Mouse (Mus musculus): ENCODE measurements around the gene Zfp346.

Zfp346 gene

DNA sequence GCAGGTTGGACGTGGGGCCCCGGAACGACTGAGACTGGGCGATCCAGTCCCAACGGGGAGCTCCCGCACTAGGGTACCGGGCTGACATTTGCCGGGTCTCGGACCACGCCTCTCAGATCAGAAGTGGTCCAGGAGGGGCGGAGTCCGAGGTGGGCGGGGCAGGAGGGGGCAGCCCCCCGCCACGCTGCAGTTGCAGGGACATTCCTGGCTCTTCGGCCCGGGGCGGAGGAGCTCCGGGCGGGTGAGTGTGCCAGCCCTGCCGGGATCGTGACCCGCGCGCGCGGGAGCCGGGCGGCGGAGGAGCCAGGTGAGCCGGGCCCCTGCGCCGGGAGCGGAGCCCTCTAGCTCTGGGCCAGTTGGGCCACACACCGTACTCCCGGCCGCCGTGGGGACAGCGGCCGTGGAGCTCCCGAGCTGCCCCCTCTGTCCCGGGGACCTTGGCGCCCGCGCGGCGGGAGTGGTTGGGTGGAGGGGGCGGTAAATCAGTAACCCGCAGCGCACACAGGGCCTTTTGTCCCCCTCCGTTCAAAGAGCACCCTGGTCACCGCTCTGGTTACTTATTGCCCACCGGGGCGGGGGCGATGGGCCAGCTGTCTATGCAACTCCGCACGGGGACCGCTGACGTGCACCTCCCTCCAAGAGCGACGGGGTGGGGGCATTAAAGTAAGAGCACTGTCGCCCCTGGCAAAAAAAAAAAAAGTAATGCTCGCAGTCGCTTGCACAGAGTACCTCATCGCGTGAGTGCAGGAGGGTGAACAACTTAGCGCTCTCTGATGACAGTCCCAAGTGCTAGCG is 47.7 kb downstream of the Zfp346 start, which contains the start of gene Fgfr4:
Gene Fgfr4 (plus strand): TSS at position 20 of the 795 bp plus-strand sequence.
- no peak for DNase-seq (ENCODE audit: low read depth, low spot score)

DNA sequence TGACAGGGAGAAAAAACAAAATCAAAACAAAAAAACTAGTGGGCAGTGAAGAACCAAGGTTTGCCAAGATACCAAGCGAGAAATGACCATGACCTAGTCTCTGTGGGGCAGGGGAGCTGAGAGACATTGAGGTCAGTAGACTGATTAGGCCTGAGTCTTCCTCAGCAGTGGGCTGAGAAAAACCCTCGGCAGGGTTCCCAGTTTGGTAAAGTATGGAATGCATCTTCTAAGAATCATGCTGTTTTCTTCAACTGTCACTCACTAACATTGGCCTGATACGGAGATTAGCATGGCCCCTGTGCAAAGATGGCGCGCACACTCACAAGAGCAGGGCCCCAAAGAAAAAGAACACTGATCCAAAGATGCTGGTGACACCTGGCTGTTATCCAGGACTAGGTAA is 48.8 kb downstream of the Zfp346 start:
- DNase-seq (ENCODE audit: low read depth, low spot score) = no peak

DNA sequence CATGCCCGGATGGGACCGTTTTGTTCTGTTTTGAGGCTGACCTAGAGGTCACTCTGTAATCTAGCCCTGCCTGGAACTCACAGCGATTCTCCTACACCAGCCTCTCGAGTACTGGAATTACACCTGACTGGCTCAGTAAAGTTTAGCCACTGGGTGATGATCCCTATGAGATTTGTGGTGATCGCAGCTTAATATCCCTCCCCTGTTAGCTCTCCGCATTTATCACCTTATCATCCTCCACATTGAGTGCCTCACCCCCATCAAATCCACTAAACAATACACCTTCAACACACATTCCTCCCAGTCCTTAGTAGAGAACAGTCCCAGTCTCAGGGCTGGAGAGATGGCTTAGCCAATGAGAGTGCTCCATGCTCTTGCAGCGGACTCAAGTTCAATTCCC is 57.3 kb downstream of the Zfp346 start:
- no peak for DNase-seq (ENCODE audit: low read depth, low spot score)

DNA sequence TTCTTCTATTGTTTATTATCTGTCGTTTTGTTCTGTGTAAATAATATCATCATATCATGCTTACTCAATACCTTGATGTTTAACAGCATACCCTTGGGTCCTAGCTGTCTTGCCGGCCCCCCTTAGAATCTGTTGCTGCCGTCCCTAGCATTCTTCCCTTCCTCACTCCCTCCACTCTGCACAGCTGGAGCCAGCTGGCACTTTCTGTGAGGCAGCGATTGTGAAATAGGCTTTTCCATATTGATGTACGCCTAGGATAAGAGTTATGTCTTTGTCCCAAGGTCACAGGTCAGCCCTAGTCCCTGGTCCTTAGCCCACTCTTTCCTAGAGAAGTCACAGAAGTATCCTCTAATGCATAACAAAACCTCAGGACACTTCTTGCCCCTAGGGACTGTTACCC is 58.4 kb downstream of the Zfp346 start:
- DNase-seq (ENCODE audit: low read depth, low spot score) = no peak

DNA sequence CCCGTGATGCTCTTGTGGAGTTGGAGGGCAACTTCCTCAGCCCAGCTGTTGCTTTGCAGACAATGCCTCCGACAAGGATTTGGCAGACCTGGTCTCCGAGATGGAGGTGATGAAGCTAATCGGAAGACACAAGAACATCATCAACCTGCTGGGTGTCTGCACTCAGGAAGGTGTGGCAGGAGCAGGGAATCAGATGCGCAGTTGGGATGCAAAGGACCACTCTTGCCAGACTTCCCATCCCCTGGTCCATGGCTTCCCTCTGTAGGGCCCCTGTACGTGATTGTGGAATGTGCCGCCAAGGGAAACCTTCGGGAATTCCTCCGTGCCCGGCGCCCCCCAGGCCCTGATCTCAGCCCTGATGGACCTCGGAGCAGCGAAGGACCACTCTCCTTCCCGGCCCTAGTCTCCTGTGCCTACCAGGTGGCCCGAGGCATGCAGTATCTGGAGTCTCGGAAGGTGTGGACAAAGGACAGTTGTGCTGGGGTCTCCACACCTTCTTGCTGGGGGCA is 60.8 kb downstream of the Zfp346 start:
- no peak for DNase-seq (ENCODE audit: low read depth, low spot score)

DNA sequence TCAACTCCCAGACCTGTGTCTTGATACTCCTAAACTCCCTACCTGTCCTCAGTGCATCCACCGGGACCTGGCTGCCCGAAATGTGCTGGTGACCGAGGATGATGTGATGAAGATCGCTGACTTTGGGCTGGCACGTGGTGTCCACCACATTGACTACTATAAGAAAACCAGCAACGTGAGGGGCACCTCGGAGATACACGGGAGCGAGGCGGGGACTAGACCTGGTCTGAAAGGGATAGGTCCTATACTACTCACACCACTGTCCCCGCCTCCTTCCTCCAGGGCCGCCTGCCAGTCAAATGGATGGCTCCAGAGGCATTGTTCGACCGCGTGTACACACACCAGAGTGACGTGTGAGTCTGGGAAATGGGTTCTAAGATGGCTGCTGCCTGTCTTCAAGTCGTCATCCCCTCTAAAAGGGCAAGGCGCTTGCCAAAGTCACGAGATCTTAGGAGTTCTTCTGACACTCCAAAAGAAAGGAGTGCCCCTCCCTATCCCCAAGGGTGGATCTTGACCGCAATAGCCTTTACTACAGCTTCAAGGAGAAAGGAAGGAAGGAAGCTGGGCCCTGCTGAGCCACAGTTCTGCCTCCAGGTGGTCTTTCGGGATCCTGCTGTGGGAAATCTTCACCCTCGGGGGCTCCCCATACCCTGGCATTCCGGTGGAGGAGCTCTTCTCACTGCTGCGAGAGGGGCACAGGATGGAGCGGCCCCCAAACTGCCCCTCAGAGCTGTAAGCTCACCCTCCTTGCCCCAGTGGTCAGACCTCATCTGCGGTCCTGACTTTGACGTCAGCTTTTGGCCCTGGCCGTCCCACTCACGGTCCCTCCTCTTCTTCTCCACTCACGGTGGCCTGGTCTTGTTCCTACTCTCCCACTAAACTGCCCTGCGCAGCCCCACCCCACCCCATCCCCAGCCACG is 62.0 kb downstream of the Zfp346 start:
- DNase-seq (ENCODE audit: low read depth, low spot score) = no peak

DNA sequence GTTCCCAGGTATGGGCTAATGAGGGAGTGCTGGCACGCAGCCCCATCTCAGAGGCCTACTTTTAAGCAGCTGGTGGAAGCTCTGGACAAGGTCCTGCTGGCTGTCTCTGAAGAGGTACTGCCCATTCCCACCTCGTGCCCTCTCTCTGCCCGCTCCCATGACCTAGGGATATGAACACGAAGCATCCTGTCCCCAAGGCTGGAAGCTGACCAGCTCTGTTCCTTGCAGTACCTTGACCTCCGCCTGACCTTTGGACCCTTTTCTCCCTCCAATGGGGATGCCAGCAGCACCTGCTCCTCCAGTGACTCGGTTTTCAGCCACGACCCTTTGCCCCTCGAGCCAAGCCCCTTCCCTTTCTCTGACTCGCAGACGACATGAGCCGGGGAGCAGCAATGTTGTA is 62.7 kb downstream of the Zfp346 start:
- DNase-seq (ENCODE audit: low read depth, low spot score) = no peak

DNA sequence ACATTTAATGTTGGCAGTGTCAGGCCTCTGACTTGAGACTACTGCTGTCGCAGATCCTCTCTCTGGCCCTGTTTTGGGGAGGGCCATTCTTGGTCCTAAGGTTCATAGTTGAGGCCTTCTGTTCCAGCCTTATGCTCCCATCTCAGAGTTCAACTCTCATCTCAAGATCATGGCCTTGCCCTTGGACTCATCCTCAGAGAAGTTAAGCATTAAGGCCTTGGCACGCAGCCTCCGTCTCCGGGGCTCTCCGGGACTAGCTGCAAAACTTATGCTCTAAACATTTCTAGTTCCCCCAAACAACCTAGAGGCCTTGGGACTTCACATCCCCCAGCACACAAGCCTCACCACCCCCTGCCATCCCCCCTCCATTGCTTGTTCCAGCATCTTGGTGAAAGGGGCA is 63.1 kb downstream of the Zfp346 start:
- DNase-seq (ENCODE audit: low read depth, low spot score) = no peak

DNA sequence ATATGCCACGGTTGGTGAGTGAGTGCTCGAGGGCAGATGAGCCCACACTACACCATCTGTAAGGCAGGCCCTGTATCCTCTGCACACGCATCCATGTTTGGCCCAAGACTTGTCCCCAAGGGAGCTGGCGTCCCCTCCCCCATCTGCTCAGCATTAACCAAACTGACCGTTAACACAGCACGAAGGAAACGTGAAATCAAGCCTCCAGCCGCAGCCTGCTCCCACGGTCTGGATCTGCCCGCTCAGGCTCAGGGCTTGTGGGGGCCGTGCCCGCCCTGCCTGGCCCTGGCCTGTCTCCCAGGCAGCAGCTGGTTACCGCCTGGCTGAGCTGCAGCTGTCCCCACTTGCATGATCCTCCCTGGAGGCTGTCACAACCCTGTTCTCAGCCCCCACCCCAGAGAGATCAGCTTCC is 63.9 kb downstream of the Zfp346 start:
- DNase-seq (ENCODE audit: low read depth, low spot score) = no peak

DNA sequence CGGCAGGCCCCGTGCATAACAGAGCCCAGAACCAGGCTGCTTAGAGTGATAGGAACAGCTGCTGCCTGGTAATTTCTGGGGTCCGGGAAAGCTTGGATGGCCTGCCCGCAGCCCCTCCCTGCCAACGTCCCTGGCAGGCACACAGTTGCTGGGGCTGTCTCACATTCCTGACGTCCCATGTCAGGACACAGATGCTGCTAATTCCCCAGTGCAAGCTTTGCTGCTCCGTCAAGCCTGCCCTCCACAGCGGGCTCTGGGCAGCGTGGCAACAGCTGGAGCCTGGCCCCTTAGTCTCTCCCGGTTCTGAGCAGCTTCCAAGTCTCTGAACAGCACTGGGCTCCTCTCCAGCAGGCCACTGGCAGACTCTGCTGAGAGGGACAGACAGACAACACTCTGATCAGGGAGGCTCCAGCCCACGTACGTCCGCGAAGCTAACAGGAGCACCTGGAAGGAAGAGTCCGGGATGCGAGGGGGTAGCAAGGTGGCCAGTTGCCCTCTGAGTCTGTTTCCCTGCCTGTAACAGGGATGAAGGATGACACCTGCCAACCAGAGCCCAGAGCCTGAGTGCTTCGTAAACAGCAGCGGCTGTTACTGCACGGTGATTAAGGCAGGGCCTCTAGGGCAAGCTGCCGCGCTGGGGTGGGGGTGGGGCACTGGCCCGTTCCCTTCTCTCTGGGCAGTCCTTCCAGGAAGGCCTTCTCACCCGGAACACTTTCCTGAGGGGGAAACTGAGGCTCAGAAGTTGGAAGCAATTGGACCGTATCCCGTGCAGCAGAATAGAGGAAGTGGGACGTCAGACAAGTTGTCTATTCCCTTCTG is 66.6 kb downstream of the Zfp346 start:
- no peak for DNase-seq (ENCODE audit: low read depth, low spot score)

DNA sequence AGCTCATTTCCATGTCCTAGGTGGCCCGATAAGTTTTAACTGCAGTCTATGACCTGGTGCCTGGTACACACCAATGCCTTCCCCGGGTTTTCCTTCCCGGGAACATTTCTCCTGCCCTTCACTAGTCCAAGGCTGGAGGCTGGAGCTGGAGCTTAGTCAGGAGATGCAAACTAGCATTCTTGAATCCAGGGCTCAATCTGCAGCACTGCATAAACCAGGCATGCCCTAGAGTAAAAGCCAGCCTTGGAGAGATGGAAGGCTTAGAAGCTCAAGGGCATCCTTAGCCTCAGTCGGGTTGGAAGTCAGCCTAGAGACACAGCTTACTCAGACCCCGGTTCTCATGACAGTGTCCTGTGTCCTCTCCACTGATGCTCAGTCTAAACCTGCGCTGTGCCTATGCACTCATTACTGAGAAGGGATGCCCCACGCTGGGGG is 67.2 kb downstream of the Zfp346 start:
- no peak for DNase-seq (ENCODE audit: low read depth, low spot score)

DNA sequence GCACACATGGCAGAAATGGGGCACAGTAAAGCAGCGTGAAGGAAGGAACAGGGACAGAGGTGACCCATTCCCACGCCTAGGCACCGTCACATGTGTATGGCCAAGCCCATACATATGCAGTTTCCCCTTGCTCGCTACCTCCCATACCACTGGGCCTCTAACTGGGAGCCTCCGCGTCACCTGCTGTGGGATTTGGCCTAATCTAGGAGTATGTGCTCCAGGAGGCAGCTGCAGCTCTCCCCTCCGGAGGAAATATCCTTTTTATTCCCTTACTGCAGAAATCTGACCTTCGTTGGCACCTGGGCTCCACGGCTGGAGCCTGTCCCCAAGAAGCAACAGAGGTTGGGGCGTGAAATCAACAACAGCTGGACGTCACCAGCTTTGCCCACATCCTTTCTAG is 69.2 kb downstream of the Zfp346 start:
- no peak for DNase-seq (ENCODE audit: low read depth, low spot score)

DNA sequence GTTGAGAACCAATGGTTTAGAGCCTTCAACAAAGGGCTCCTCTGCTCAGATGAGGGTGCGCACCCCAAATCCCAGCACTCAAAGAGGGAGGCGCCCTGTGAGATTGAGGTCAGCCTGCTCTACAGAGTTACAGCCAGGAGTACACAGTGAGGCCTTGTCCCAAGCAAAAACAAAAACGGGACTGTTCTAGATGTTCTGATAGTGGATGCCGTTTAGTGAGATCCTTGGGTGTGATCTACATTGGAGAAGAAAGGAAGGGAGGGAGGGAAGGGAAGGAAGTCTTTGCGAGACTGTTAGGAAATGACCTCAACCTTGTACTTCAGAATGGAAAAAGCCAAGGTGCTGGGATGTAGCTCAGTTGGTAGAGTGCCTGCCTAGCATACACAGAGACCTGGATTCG is 71.2 kb downstream of the Zfp346 start:
- no peak for DNase-seq (ENCODE audit: low read depth, low spot score)

DNA sequence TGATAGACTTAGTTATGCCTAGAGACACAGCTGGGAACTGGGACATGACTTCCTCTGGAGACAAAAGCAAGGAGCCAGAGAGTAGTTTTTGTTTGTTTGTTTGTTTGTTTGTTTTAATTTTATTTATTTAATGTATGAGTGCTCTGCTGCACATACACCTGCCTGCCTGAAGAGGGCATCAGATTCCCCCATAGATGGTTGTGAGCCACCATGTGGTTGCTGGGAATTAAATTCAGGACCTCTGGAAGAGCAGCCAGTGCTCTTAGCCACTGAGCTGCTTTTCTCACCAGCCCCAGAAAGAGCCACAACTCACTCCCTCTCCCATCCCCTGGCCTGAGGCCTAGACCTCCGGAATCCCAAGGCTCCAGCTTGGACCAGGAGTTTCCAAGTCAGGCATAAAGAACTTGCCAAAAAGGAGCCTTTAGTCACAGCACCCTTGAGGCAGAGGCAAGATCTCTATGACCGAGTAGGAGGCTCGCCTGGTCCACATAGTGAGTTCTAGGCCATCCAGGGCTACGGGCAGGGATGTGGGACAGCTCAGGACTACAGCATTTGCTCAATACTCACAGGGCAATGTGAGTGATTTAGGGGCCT is 72.9 kb downstream of the Zfp346 start:
- DNase-seq (ENCODE audit: low read depth, low spot score) = no peak

DNA sequence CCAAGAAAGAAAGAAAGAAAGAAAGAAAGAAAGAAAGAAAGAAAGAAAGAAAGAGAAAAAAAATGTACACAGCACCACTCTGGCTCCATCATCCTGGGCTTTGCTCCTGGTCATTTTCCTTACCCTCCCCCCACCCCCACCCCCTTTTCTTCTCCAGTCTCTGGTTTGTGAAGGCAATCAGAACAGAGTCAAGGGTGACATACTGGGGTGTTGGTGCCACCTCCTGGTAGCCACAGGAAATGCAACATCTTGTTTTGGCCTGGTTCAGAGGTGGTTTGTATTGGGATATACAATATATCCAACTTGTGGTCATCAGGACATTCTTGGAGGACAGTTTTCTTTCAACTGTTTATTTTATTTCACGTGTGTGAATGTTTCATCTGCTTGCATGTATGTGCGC is 73.4 kb downstream of the Zfp346 start:
- DNase-seq (ENCODE audit: low read depth, low spot score) = no peak

DNA sequence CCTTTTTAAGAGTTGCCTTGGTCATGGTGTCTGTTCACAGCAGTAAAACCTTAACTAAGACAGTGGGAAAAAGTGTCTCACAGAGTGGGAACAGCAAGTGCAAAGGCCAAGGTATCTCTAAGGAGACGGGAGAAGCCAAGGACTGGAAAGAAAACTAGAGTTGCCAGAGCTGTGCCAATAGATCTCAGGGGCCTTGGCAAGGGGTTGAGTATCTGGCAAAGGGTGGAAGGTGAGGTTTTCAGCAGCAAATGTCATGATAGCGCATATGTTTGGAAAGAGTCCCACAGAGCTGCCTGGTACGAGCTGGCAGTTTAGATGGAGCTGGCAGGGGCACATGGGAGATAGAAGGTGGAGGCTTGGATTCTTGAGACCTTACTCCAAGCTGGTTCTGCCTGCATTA is 74.5 kb downstream of the Zfp346 start:
- no peak for DNase-seq (ENCODE audit: low read depth, low spot score)

DNA sequence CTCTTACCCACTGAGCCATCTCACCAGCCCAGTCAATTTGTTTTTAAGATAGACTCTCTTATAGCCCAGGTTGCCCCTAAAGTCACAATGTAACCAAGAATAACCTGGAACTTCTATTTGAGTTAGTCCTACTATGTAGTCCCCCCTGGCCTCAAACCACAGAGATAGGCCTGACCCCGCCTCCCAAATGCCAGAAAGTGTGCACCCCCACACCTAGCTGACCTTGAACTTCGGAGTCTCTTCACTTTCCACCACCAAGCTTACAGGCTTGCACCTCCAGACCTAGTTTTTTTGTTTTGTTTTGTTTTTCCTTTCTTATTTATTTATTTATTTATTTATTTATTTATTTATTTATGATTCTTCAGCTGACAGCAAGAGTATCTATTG is 76.7 kb downstream of the Zfp346 start:
- no peak for DNase-seq (ENCODE audit: low read depth, low spot score)

DNA sequence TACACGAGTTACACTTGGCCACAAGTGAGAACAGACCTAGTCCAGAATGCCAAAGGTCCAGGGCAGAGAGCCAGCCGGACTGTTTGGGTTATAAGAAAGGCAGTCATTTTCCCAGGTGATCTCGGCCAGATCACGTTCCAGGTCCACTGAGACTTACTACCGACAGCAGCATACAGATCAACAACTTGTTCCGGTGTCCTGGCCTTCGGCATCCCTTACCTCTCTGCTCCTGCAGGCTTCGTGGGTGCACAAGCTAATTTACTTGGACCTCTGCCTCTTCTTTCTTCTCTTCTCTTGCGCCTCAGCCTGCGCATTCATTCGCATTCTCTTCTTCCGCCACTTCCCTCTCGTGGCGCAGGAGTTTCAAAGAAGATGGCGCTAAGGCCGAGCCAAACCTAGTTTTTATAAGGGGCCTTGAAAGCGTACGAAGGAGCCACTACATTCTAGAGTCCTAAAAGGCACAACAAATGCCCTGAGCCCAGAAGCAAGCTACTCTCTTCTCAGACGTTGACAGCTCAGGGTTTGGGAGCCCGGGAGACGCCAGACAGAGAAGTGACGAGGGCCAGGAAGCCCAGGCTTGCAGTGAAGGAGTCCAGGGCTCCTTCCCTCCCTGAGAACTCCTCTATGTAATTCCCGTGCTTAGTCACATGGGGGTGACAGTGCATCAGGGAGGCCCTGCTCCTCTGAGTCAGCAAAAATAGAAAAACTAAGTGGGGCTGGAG is 77.2 kb downstream of the Zfp346 start:
- peak; percentile 76 for DNase-seq (ENCODE audit: low read depth, low spot score)

DNA sequence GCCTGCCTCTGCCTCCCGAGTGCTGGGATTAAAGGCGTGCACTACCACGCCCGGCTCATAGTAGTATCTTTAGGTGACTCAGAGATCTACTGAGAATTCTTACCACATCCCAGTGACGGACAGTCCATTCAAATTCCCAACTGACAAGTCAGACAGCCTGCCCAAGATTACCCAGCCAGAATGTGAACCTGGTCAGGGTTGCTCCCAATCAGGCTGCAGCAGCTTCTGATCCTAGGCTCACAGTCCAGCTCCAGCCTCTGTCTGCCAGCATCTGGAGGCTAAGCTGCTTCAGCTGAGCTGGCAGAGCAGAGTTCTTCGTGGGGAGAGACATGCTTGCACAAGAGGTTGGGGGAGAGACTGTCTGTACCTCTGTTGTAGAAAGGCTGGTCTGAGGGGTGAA is 78.3 kb downstream of the Zfp346 start:
- DNase-seq (ENCODE audit: low read depth, low spot score) = no peak
